Mouse (Mus musculus): ENCODE results near the gene Amn1.

DNA sequence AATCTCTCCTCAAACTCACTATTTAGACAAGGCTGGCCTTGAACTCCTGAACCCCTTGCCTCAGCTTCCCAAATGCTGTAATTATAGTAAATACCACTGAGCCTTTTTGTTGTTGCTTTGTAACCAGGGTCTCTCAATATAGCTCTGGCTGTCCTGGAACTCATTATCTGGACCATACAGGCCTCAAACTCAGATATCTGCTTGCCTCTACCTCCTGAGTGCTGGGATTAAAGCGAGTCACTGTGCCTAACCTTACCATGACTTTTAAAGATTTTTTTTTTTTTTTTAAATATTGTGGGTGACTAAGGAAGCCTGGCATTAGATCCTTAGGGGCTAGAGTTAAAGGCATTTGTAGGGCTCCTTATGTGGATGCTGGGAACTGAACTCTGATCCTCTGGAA lies 4.5 kb downstream of the Amn1 start:
- no peak for TF ChIP-seq CTCF (IDR thresholded peaks at IDR 0.05)
- TF ChIP-seq EP300 (IDR thresholded peaks at IDR 0.05): no peak

All from lung, postnatal 0 days (tissue).